16 mouse cellular contexts compared by ENCODE assay signal in genomic region chr12:32050165-32050564, GRCm38 (mm10). TPM values are rescaled to one million over a fixed set of nuclear protein-coding genes. Genes with fewer than 3 reads are reported as not detected.
DNase-seq lines count a peak whose midpoint lies in the region; ATAC-seq and TF ChIP-seq lines count a peak whose summit lies in the region.
"Had no signal": no experiment of that assay in that cellular context is flagged by ENCODE, and none has a peak within 500 bp of the region (broad histone marks: within the 10 kb centered on the region; RNA-seq: fewer than 3 reads in every experiment).

No protein-coding gene starts in this region.

- no peak for TF ChIP-seq EP300 in lung, postnatal 0 days (IDR thresholded peaks at IDR 0.05)

- no peaks in the 10 kb centered on the region for H3K9me3 ChIP-seq in lung, postnatal 0 days (ENCODE audit: low read length)
- no peaks in the 10 kb centered on the region for H3K9me3 ChIP-seq in liver, embryonic 13.5 days (replicated peaks)
- H3K9me3 ChIP-seq in forebrain, embryonic 12.5 days: no peaks in the 10 kb centered on the region
- no peaks in the 10 kb centered on the region for H3K9me3 ChIP-seq in midbrain, embryonic 16.5 days (replicated peaks; ENCODE audit: control insufficient read depth, low read length, poor library complexity, severe bottlenecking)
- H3K9me3 ChIP-seq: embryonic facial prominence, embryonic 12.5 days; forebrain, embryonic 15.5 days; limb, embryonic 13.5 days; midbrain, embryonic 10.5 days had no signal

- H3K4me2 ChIP-seq in lung, postnatal 0 days (replicated peaks; ENCODE audit: low read depth, low read length): no peak overlapping the region
- peak overlapping the region; percentile 58 for H3K4me2 ChIP-seq in liver, embryonic 13.5 days
- no peak overlapping the region for H3K4me2 ChIP-seq in forebrain, embryonic 12.5 days
- no peak overlapping the region for H3K4me2 ChIP-seq in midbrain, embryonic 16.5 days (ENCODE audit: low read length)
- H3K4me2 ChIP-seq: embryonic facial prominence, embryonic 12.5 days; forebrain, embryonic 15.5 days; limb, embryonic 13.5 days had no signal

- peak; percentile 21 for DNase-seq in lung, postnatal 0 days (ENCODE audit: low spot score)
- no peak for DNase-seq in lung, postnatal 4 days
- peak; percentile 78 for DNase-seq in liver, embryonic 13.5 days
- peak; percentile 61 to 70 for DNase-seq in spleen, postnatal 4 days (ENCODE audit: low spot score in 2 of 2)
- no peak for DNase-seq in gastrocnemius, postnatal 10 days
- DNase-seq: cerebellum, postnatal 10 days; heart, postnatal 14 days; kidney, postnatal 14 days had no signal

- H3K27me3 ChIP-seq in lung, postnatal 0 days (replicated peaks; ENCODE audit: insufficient read depth, low read length): no peaks in the 10 kb centered on the region
- no peaks in the 10 kb centered on the region for H3K27me3 ChIP-seq in liver, embryonic 13.5 days
- H3K27me3 ChIP-seq in forebrain, embryonic 12.5 days: no peaks in the 10 kb centered on the region
- no peaks in the 10 kb centered on the region for H3K27me3 ChIP-seq in midbrain, embryonic 16.5 days (ENCODE audit: control insufficient read depth, insufficient read depth, low read depth, low read length)
- H3K27me3 ChIP-seq: embryonic facial prominence, embryonic 12.5 days; forebrain, embryonic 15.5 days; limb, embryonic 13.5 days had no signal

- H3K36me3 ChIP-seq in lung, postnatal 0 days (ENCODE audit: insufficient read depth, low read length): no peaks in the 10 kb centered on the region
- H3K36me3 ChIP-seq in liver, embryonic 13.5 days: peaks cover 24% of the 10 kb centered on the region
- no peaks in the 10 kb centered on the region for H3K36me3 ChIP-seq in forebrain, embryonic 12.5 days (replicated peaks)
- H3K36me3 ChIP-seq in midbrain, embryonic 16.5 days (ENCODE audit: control insufficient read depth, insufficient read depth, low read length): no peaks in the 10 kb centered on the region
- H3K36me3 ChIP-seq: embryonic facial prominence, embryonic 12.5 days; forebrain, embryonic 15.5 days; limb, embryonic 13.5 days; midbrain, embryonic 10.5 days had no signal

- no peak overlapping the region for H3K27ac ChIP-seq in lung, postnatal 0 days (ENCODE audit: low read length)
- H3K27ac ChIP-seq in liver, embryonic 13.5 days: peak overlapping the region; percentile 95
- H3K27ac ChIP-seq in forebrain, embryonic 12.5 days: no peak overlapping the region
- H3K27ac ChIP-seq in midbrain, embryonic 16.5 days (ENCODE audit: low read length): no peak overlapping the region
- H3K27ac ChIP-seq: embryonic facial prominence, embryonic 12.5 days; forebrain, embryonic 15.5 days; left cerebral cortex, adult 2 months; limb, embryonic 13.5 days; midbrain, embryonic 10.5 days had no signal

- H3K4me3 ChIP-seq in lung, postnatal 0 days (ENCODE audit: low read depth, low read length): no peak overlapping the region
- 0 out of 2 replicates have a peak overlapping the region, but pooled peaks have one; percentile 7 for H3K4me3 ChIP-seq in liver, embryonic 13.5 days (replicated peaks)
- H3K4me3 ChIP-seq in forebrain, embryonic 12.5 days (replicated peaks): no peak overlapping the region
- no peak overlapping the region for H3K4me3 ChIP-seq in midbrain, embryonic 16.5 days (ENCODE audit: low read depth, low read length)
- H3K4me3 ChIP-seq: embryonic facial prominence, embryonic 12.5 days; forebrain, embryonic 15.5 days; left cerebral cortex, adult 2 months; limb, embryonic 13.5 days; midbrain, embryonic 10.5 days had no signal

- no peak for TF ChIP-seq CTCF in lung, postnatal 0 days (IDR thresholded peaks at IDR 0.05)

- peak; percentile 37; the same call in 1 of the 2 replicates for ATAC-seq in lung, postnatal 0 days
- peak; percentile 79 for ATAC-seq in common myeloid progenitor, adult 5-6 weeks (replicated peaks; ENCODE audit: low read depth, poor library complexity, severe bottlenecking)
- ATAC-seq in liver, embryonic 13.5 days (ENCODE audit: low read depth): peak; percentile 93
- ATAC-seq in forebrain, embryonic 12.5 days (ENCODE audit: low FRiP score): no peak
- ATAC-seq in midbrain, embryonic 16.5 days: no peak
- ATAC-seq: forebrain, embryonic 15.5 days had no signal

- no peaks in the 10 kb centered on the region for H3K4me1 ChIP-seq in lung, postnatal 0 days (ENCODE audit: insufficient read depth, low read depth, low read length)
- H3K4me1 ChIP-seq in liver, embryonic 13.5 days (replicated peaks): peaks cover 85% of the 10 kb centered on the region
- H3K4me1 ChIP-seq in forebrain, embryonic 12.5 days: peaks cover 12% of the 10 kb centered on the region
- H3K4me1 ChIP-seq in midbrain, embryonic 16.5 days (ENCODE audit: control insufficient read depth, insufficient read depth, low read length): peaks cover 20% of the 10 kb centered on the region

- WGBS in lung, postnatal 0 days: 55% methylated on average over 5 of the region's 5 CpGs
- WGBS in liver, embryonic 13.5 days (ENCODE audit: insufficient replicate concordance): 3% methylated on average over 5 of the region's 5 CpGs
- WGBS in forebrain, embryonic 12.5 days: 77% methylated on average over 5 of the region's 5 CpGs
- WGBS in midbrain, embryonic 16.5 days: 76% methylated on average over 5 of the region's 5 CpGs

- no peak overlapping the region for H3K9ac ChIP-seq in lung, postnatal 0 days (replicated peaks; ENCODE audit: low read depth)
- H3K9ac ChIP-seq in liver, embryonic 13.5 days: peak overlapping the region; percentile 70
- H3K9ac ChIP-seq in forebrain, embryonic 12.5 days: no peak overlapping the region
- no peak overlapping the region for H3K9ac ChIP-seq in midbrain, embryonic 16.5 days (ENCODE audit: low read depth, low read length)
- H3K9ac ChIP-seq: embryonic facial prominence, embryonic 12.5 days; forebrain, embryonic 15.5 days; limb, embryonic 13.5 days had no signal

RNA-seq across cellular contexts. Expression of gene Prkar2b, which starts 10.9 kb away (rescaled TPM):
- 11.0 and 13.3 TPM in 2 replicates for polyA plus RNA-seq in lung, postnatal 0 days (2015; fragmentation: Nextera tagmentation; extraction: Ambion mirVana)
- total RNA-seq in common myeloid progenitor, adult 5-6 weeks (2017): 110 and 124 TPM in 2 replicates
- 79.3 and 94.6 TPM in 2 replicates for polyA plus RNA-seq in liver, embryonic 13.5 days (2015; fragmentation: Nextera tagmentation; extraction: Ambion mirVana)
- 1 to 10 TPM; 6.8 to 7.8 TPM for total RNA-seq in gastrocnemius, postnatal 10 days (2021)
- polyA plus RNA-seq in forebrain, embryonic 12.5 days (2016; fragmentation: Nextera tagmentation; extraction: Ambion mirVana): 66.7 and 68.4 TPM in 2 replicates
- polyA plus RNA-seq in midbrain, embryonic 16.5 days (2015; fragmentation: Nextera tagmentation; extraction: Ambion mirVana): 146 and 149 TPM in 2 replicates

Comparison
In these comparisons a context has a peak if more than half of its experiments do, and no peak if none do; other contexts are left out.
1. DNase-seq: peak in lung, postnatal 0 days (single experiment), liver, embryonic 13.5 days (single experiment) and spleen, postnatal 4 days (2 of 2); none in lung, postnatal 4 days (0 of 2) and gastrocnemius, postnatal 10 days (single experiment).
2. ATAC-seq: peak in lung, postnatal 0 days (single experiment), common myeloid progenitor, adult 5-6 weeks (single experiment) and liver, embryonic 13.5 days (single experiment); none in forebrain, embryonic 12.5 days (single experiment) and midbrain, embryonic 16.5 days (single experiment).